Comparison of ENCODE assay signal across 8 mouse cellular contexts in genomic region chr3:146450371-146450841, GRCm38 (mm10). TPM values are rescaled to one million over a fixed set of nuclear protein-coding genes. Genes with fewer than 3 reads are reported as not detected.
A peak's percentile ranks its signal among the peaks of the same experiment; 100 is the strongest.
DNase-seq lines count a peak whose midpoint lies in the region; ATAC-seq and TF ChIP-seq lines count a peak whose summit lies in the region.

No protein-coding gene starts in this region.

- TF ChIP-seq POLR2A in liver, adult 2 months (IDR thresholded peaks at IDR 0.05; ENCODE audit: extremely low read depth, insufficient read depth, low read length), result peak; percentile 97
- TF ChIP-seq POLR2A in myocyte (IDR thresholded peaks at IDR 0.05; ENCODE audit: insufficient read length, low read depth), result peak; percentile 98

- no peak overlapping the region for H3ac ChIP-seq in myocyte (ENCODE audit: control insufficient read depth, insufficient read length)

- H3K4me1 ChIP-seq in heart, embryonic 11.5 days (ENCODE audit: control insufficient read depth, insufficient read depth, low read length), result peaks cover 12% of the 10 kb centered on the region; the same call in 1 of the 2 replicates
- H3K4me1 ChIP-seq in kidney, embryonic 16.5 days (ENCODE audit: insufficient read depth, low read length), result peaks cover 10% of the 10 kb centered on the region; the same call in 1 of the 2 replicates
- peaks cover 2% of the 10 kb centered on the region for H3K4me1 ChIP-seq in liver, adult 2 months (ENCODE audit: control insufficient read depth, insufficient read depth, low read length)

- H3K79me2 ChIP-seq in liver, adult 2 months (ENCODE audit: control insufficient read depth, insufficient read depth, low read length), result peaks cover 4% of the 10 kb centered on the region; the same call in 1 of the 2 replicates
- H3K79me2 ChIP-seq in myocyte (ENCODE audit: control insufficient read depth, insufficient read depth), result no peaks in the 10 kb centered on the region

- TF ChIP-seq CTCF in liver, adult 2 months (IDR thresholded peaks at IDR 0.05; ENCODE audit: low read depth, low read length), result peak; percentile 18; the same call in 1 of the 2 replicates

- H3K4me2 ChIP-seq in heart, embryonic 11.5 days, result peak overlapping the region; percentile 89
- H3K4me2 ChIP-seq in kidney, embryonic 16.5 days (replicated peaks; ENCODE audit: low read depth, low read length), result peak overlapping the region; percentile 85
- H3K4me2 ChIP-seq in myocyte (ENCODE audit: low read depth), result peak overlapping the region; percentile 99

- peak overlapping the region; percentile 74 for H3K4me3 ChIP-seq in heart, embryonic 11.5 days (ENCODE audit: low read depth, low read length)
- H3K4me3 ChIP-seq in kidney, embryonic 16.5 days (ENCODE audit: low read length), result peak overlapping the region; percentile 75
- H3K4me3 ChIP-seq in liver, adult 2 months (ENCODE audit: insufficient read depth, low read depth, low read length), result peak overlapping the region; percentile 92
- H3K4me3 ChIP-seq in myocyte, result peak overlapping the region; percentile 59

- peak overlapping the region; percentile 82 for H3K9ac ChIP-seq in heart, embryonic 11.5 days (ENCODE audit: low read depth, low read length)
- H3K9ac ChIP-seq in kidney, embryonic 16.5 days (replicated peaks; ENCODE audit: low read length), result peak overlapping the region; percentile 90
- peak overlapping the region; percentile 95 for H3K9ac ChIP-seq in liver, adult 2 months (ENCODE audit: low read depth, low read length)

- H3K27ac ChIP-seq in heart, embryonic 11.5 days (ENCODE audit: low read depth, low read length), result peak overlapping the region; percentile 83
- peak overlapping the region; percentile 93 for H3K27ac ChIP-seq in kidney, embryonic 16.5 days (ENCODE audit: low read length)
- peak overlapping the region; percentile 92 for H3K27ac ChIP-seq in liver, adult 2 months (replicated peaks; ENCODE audit: insufficient read depth, low read depth, low read length)

- 0 out of 2 replicates have a peak, but pooled peaks cover 3% of the 10 kb centered on the region for H3K36me3 ChIP-seq in heart, embryonic 11.5 days (ENCODE audit: control insufficient read depth, insufficient read depth, low read length)
- peaks cover 4% of the 10 kb centered on the region; the same call in 1 of the 2 replicates for H3K36me3 ChIP-seq in kidney, embryonic 16.5 days (ENCODE audit: insufficient read depth, low read length)
- peaks cover 3% of the 10 kb centered on the region; the same call in 1 of the 2 replicates for H3K36me3 ChIP-seq in liver, adult 2 months (ENCODE audit: control insufficient read depth, insufficient read depth, low read length)
- no peaks in the 10 kb centered on the region for H3K36me3 ChIP-seq in myocyte (ENCODE audit: control insufficient read depth, insufficient read depth)
- 0 out of 2 replicates have a peak, but pooled peaks cover 1% of the 10 kb centered on the region for H3K36me3 ChIP-seq in splenic B cell, adult 2 months (ENCODE audit: control insufficient read depth, insufficient read depth, low read length, poor library complexity, severe bottlenecking)

- H3K27me3 ChIP-seq in heart, embryonic 11.5 days (ENCODE audit: control insufficient read depth, insufficient read depth, low read length), result no peaks in the 10 kb centered on the region
- H3K27me3 ChIP-seq in kidney, embryonic 16.5 days (ENCODE audit: insufficient read depth, low read length), result no peaks in the 10 kb centered on the region
- no peaks in the 10 kb centered on the region for H3K27me3 ChIP-seq in liver, adult 2 months (ENCODE audit: control insufficient read depth, insufficient read depth, low read length)
- H3K27me3 ChIP-seq in myocyte (ENCODE audit: control insufficient read depth, insufficient read depth, insufficient read length), result no peaks in the 10 kb centered on the region
- H3K27me3 ChIP-seq in splenic B cell, adult 2 months (ENCODE audit: control insufficient read depth, insufficient read depth, low read length, poor library complexity, severe bottlenecking), result no peaks in the 10 kb centered on the region

- no peaks in the 10 kb centered on the region for H3K9me3 ChIP-seq in heart, embryonic 11.5 days (replicated peaks; ENCODE audit: control insufficient read depth, low read length)
- 0 out of 2 replicates have a peak, but pooled peaks cover 5% of the 10 kb centered on the region for H3K9me3 ChIP-seq in kidney, embryonic 16.5 days (ENCODE audit: low read length)

- peak; percentile 99 for ATAC-seq in erythroblast, adult 5-6 weeks (replicated peaks; ENCODE audit: low FRiP score, poor library complexity, severe bottlenecking)
- peak; percentile 98 for ATAC-seq in heart, embryonic 11.5 days (replicated peaks; ENCODE audit: insufficient number of reproducible peaks, low FRiP score, low TSS enrichment)
- peak; percentile 100 for ATAC-seq in kidney, embryonic 16.5 days (ENCODE audit: low FRiP score, low TSS enrichment)

- under 1% methylated on average over 29 of the region's 29 CpGs for WGBS in heart, embryonic 11.5 days (ENCODE audit: insufficient replicate concordance)
- WGBS in kidney, embryonic 16.5 days, result 0% methylated on average over 29 of the region's 29 CpGs
- under 1% methylated on average over 29 of the region's 29 CpGs for WGBS in liver, adult 2 months

- DNase-seq in B cell, adult 2 months, result peak; percentile 94 to 95
- peak; percentile 95 for DNase-seq in brain, adult 2 months (ENCODE audit: low read depth, low spot score)
- DNase-seq in liver, adult 2 months (ENCODE audit: extremely low read depth, low read depth, low spot score), result peak; percentile 80
- DNase-seq in splenic B cell, adult 2 months (ENCODE audit: low read depth, low spot score), result peak; percentile 91

TF ChIP-seq in myocyte, 11 proteins besides CTCF, POLR2A, EP300 and RAD21:
- TF ChIP-seq SRF (IDR thresholded peaks at IDR 0.05; ENCODE audit: control insufficient read depth, insufficient read length, low read depth) (peak; percentile 67), MYOD1 (IDR thresholded peaks at IDR 0.05; ENCODE audit: control insufficient read depth in 1 of 3, insufficient read length in 2 of 3, low read depth in 2 of 3) (no peak), E2F4 (IDR thresholded peaks at IDR 0.05; ENCODE audit: insufficient read depth) (no peak), MYOG (IDR thresholded peaks at IDR 0.05; ENCODE audit: control insufficient read depth in 1 of 3, insufficient read depth in 1 of 3, insufficient read length in 2 of 3, low read depth in 2 of 3) (peak in 1 of 3 experiments; percentile 43), MAX (IDR thresholded peaks at IDR 0.05; ENCODE audit: low read depth) (no peak), TCF3 (IDR thresholded peaks at IDR 0.05; ENCODE audit: insufficient read length, low read depth) (no peak), USF1 (IDR thresholded peaks at IDR 0.05; ENCODE audit: low read depth) (no peak), POLR2AphosphoS2 (IDR thresholded peaks at IDR 0.05; ENCODE audit: insufficient read length, low read depth) (peak; percentile 99), CEBPB (IDR thresholded peaks at IDR 0.05; ENCODE audit: insufficient read depth, poor library complexity, severe bottlenecking) (no peak; the same call in 1 of the 2 replicates), TCF12 (IDR thresholded peaks at IDR 0.05; ENCODE audit: insufficient read depth, poor library complexity, severe bottlenecking) (no peak), REST (IDR thresholded peaks at IDR 0.05; ENCODE audit: insufficient read depth, insufficient read length) (peak; percentile 37)

RNA-seq across cellular contexts. Expression of gene Ctbs, which starts 0.8 kb away (rescaled TPM):
- total RNA-seq in erythroblast, adult 5-6 weeks (2015; ENCODE audit: low replicate concordance), result 6.5 and 9.6 TPM in 2 replicates
- 2.9 and 4.6 TPM in 2 replicates for total RNA-seq in erythroblast, adult 5-6 weeks (2017; ENCODE audit: low replicate concordance)
- 10.8 and 12.5 TPM in 2 replicates for polyA plus RNA-seq in heart, embryonic 11.5 days (2014; fragmentation: Nextera tagmentation; extraction: Ambion mirVana)
- polyA plus RNA-seq in kidney, embryonic 16.5 days (2015; fragmentation: Nextera tagmentation; extraction: Ambion mirVana), result 14.0 and 17.4 TPM in 2 replicates
- total RNA-seq in liver, adult 2 months (2014; rRNA removed), result 19.5 and 20.0 TPM in 2 replicates
- polyA plus RNA-seq in liver, adult 2 months (2012; rRNA removed), result 2.2 and 2.5 TPM in 2 replicates
- polyA plus RNA-seq in myocyte (2012; fragmentation: generic; extraction: Trizol), result 2.9 TPM

RNA-seq across cellular contexts. Expression of gene Ssx2ip, which starts 46.0 kb away (rescaled TPM):
- 13.2 and 15.0 TPM in 2 replicates for total RNA-seq in erythroblast, adult 5-6 weeks (2015; ENCODE audit: low replicate concordance)
- total RNA-seq in erythroblast, adult 5-6 weeks (2017; ENCODE audit: low replicate concordance), result 25.0 and 37.5 TPM in 2 replicates
- 29.7 and 32.1 TPM in 2 replicates for polyA plus RNA-seq in heart, embryonic 11.5 days (2014; fragmentation: Nextera tagmentation; extraction: Ambion mirVana)
- 22.4 and 22.9 TPM in 2 replicates for polyA plus RNA-seq in kidney, embryonic 16.5 days (2015; fragmentation: Nextera tagmentation; extraction: Ambion mirVana)
- total RNA-seq in liver, adult 2 months (2014; rRNA removed), result 6.2 and 6.4 TPM in 2 replicates
- polyA plus RNA-seq in liver, adult 2 months (2012; rRNA removed), result 1.7 and 2.4 TPM in 2 replicates
- 13.5 TPM for polyA plus RNA-seq in myocyte (2012; fragmentation: generic; extraction: Trizol)

RNA-seq across cellular contexts. Expression of gene Spata1, which starts 49.1 kb away (rescaled TPM):
- total RNA-seq in erythroblast, adult 5-6 weeks (2015; ENCODE audit: low replicate concordance), result 1.3 and 14.4 TPM in 2 replicates
- 0.26 and 2.2 TPM in 2 replicates for total RNA-seq in erythroblast, adult 5-6 weeks (2017; ENCODE audit: low replicate concordance)
- 6.9 and 7.3 TPM in 2 replicates for polyA plus RNA-seq in heart, embryonic 11.5 days (2014; fragmentation: Nextera tagmentation; extraction: Ambion mirVana)
- 5.1 and 6.4 TPM in 2 replicates for polyA plus RNA-seq in kidney, embryonic 16.5 days (2015; fragmentation: Nextera tagmentation; extraction: Ambion mirVana)
- total RNA-seq in liver, adult 2 months (2014; rRNA removed), result 3.0 and 5.1 TPM in 2 replicates
- 0.21 and 0.57 TPM in 2 replicates for polyA plus RNA-seq in liver, adult 2 months (2012; rRNA removed)
- polyA plus RNA-seq in myocyte (2012; fragmentation: generic; extraction: Trizol), result 1.0 TPM

RNA-seq across cellular contexts. Expression of gene Gng5, which starts 49.2 kb away (rescaled TPM):
- 98.0 and 101 TPM in 2 replicates for total RNA-seq in erythroblast, adult 5-6 weeks (2015; ENCODE audit: low replicate concordance)
- total RNA-seq in erythroblast, adult 5-6 weeks (2017; ENCODE audit: low replicate concordance), result 56.7 and 69.8 TPM in 2 replicates
- polyA plus RNA-seq in heart, embryonic 11.5 days (2014; fragmentation: Nextera tagmentation; extraction: Ambion mirVana), result 1,522 and 1,550 TPM in 2 replicates
- 865 and 917 TPM in 2 replicates for polyA plus RNA-seq in kidney, embryonic 16.5 days (2015; fragmentation: Nextera tagmentation; extraction: Ambion mirVana)
- 198 and 243 TPM in 2 replicates for total RNA-seq in liver, adult 2 months (2014; rRNA removed)
- 284 and 439 TPM in 2 replicates for polyA plus RNA-seq in liver, adult 2 months (2012; rRNA removed)
- 451 TPM for polyA plus RNA-seq in myocyte (2012; fragmentation: generic; extraction: Trizol)

Comparison
In these comparisons a context has a peak if more than half of its experiments do, and no peak if none do; other contexts are left out.
1. Peak in every context shown above with its lines: DNase-seq, ATAC-seq, H3K4me3 ChIP-seq and H3K27ac ChIP-seq.